Mouse (Mus musculus) lung, postnatal 25 days (tissue): ENCODE measurements around the gene Astn1.
A peak's percentile ranks its signal among the peaks of the same experiment; 100 is the strongest.

Experiments used
- DNase-seq: peaks from one replicate; pipeline ENCODE4 v3.0.0; 2022; ENCODE audit warnings: low spot score

The Astn1 gene

GRCm38 (mm10) chr1:158361964-158362291, at the start of gene Astn1:
Astn1 (plus strand) TSS chr1:158362273.
- no peak for DNase-seq

- DNase-seq, result no peak
These were observed 38.7 kb upstream of the Astn1 start for GRCm38 (mm10) chr1:158323325-158323724.

GRCm38 (mm10) chr1:158328126-158328525, 33.9 kb upstream of the Astn1 start:
- DNase-seq, result no peak

- DNase-seq, result no peak
These were observed 33.2 kb upstream of the Astn1 start for GRCm38 (mm10) chr1:158328839-158329238.

- no peak for DNase-seq
These were observed 18.8 kb upstream of the Astn1 start for GRCm38 (mm10) chr1:158343243-158343714.

DNA sequence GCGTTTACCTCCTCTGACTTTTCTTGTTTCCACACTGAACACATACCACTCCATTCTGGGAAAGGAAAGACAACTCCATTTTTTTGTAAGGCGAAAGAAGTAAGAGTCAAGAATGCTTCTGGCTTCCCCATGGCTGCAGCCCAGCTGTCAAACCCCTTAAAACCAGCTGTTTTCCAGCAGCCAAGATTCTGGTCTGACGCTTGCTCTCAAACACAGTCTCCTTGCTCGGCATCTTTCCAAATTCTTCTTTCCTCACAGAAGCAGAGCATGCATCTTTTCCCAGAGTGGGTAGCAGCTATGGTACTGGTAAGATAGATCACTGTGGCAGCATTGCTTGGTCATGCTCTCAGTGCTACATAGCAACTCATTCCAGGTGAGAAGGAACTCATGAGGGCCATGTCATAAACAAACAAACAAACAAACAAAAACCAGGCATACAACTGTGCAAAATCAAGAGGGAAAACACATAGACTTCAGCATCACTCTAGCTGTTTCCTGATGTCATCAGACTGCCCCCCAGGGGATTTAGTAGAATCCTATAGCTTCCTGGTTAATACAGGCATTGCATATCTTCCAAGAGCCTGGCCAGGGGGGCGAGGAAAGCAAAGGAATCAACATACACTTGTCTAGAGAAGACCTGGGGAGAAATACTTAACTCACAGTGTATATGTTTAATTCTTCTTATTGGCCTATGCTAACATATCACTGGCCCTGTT, 8.3 kb upstream of the Astn1 start:
- no peak for DNase-seq

DNA sequence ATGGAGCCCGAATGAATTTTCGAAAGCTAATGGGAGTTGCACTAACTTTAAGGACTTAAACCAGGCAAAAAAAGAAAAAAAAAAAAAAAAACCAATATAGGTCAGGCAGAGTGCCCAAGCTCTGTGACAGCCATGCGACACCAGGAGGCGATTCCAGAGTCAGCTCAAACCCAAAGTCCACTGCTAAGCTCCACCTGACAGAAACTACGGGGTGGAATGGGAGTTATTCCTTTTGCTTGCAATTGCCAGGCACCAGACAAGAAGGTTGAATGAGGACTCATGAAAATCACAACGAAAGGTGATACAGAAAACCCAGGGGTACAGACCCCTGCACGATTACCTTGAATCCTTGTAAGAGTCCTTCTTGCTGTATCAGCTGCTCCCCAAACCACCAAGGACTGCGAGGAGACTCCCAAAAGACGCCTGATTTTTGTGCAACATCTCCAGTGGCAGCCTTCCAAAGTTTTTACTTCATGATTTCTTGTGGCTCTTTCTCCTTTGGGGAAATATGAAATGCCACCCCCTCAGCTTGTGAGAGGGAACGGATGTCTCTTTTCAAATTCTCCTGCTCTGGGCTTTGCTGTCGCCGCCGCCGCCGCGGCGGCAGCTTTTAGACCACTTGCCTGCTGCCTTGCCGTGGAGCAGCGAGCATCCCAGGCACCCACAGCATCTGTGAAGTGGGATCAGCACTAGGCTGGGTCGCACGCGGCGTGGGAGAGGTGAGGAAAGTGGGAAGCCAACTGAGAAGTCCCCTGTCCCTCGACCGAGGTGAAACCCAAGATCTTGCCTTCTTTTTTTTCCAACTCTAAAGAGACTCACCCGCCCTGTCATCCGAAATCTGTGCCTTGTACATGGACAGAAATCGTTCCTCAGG, 6.7 kb upstream of the Astn1 start:
- no peak for DNase-seq

DNA sequence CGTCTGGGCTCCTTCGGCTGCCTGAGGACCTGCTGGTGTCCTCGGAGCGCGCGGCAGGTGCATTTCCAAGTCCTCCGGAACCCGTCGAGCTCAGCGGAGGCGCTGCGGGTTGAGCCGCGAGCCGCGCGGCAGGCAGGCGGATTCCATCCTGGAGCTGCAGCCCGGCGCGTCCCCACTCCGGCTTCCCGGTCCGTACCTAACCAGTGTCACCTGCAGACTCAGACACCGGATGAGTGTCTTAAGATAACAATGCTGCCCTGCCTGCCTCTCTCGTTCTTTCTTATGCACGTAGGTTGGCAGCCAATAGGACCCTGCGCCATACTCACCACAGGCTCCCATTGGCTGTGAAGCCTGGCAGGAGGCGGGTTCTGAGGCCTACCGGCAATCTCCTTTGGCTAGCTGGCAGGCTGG, 6.0 kb upstream of the Astn1 start, which contains the start of gene Brinp2:
TSS of gene Brinp2 (minus strand) at position 276 of the 411 bp plus-strand sequence.
- DNase-seq, result peak; percentile 37

DNA sequence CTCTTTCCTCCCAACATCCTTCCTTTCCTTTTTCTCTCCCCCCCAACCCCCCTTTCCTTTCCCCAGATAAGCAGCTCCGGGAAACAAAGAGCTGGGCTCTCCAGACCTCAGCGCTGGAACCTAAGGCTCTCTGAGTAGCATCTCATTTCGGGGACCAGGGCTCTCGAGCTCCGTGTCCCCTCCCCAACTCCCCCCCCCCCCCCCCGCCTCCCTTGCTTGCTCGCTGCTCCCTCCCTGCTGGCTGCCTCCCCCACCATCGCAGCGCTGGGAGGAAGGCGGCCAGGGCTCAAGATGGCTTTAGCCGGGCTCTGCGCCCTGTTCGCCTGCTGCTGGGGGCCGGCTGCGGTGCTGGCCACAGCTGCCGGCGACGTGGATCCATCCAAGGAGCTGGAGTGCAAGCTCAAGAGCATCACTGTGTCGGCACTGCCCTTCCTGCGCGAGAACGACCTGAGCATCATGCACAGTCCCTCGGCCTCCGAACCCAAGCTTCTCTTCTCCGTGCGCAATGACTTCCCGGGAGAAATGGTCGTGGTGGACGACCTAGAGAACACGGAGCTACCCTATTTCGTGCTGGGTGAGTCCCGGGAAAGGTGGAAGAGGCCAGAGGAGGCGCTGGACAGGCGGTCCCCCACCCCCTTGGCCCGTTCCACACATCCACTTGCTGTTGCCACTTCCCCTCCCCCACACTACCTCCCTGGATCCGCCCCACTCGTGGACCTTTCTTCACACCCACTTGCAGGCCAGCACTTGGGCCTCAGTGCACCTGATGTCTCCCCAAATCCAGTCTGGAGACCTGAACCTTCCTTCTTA, 424 bp downstream of the Astn1 start:
- no peak for DNase-seq

DNA sequence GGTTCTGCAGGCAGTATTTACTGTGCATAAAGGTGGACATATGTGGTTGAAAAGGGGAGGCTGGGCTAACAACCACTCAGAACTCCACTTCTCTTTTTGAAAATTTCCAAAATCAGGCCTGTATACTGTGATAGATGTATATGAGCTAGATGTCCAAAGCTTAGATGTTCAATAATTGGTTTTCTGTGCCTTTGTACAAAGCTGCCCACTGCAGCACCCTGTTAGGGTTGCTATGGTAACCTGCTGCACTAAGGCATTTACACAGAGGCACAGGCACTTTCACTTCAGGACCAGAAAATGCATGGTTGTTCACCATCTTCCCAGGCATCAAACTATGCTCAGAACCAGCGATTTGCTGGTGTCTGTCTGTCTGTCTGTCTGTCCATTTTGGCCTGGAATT, 2.4 kb downstream of the Astn1 start:
- no peak for DNase-seq

GRCm38 (mm10) chr1:158382277-158382676, 20.2 kb downstream of the Astn1 start:
- DNase-seq, result no peak

GRCm38 (mm10) chr1:158383210-158383609, 21.1 kb downstream of the Astn1 start:
- no peak for DNase-seq

GRCm38 (mm10) chr1:158385311-158385710, 23.2 kb downstream of the Astn1 start:
- DNase-seq, result no peak

DNA sequence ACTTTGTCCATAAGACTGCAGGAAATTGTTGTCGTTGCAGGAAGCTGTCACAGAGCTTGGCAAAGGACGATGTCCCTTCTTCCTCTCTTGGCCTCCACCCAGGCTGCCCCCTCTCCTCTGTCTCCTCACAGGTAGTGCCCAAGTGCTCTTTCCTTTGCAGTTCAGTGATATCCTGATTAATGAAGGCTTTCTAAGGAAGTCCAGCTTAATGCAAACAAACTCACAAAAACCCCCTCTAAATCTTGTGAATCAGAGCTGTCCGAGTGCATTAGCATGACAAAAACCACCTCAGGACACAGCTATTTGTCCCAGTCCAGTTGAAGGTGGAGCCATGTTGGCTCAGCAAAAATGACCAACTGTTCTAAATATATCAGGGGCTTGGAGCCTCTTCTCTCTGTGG, 24.7 kb downstream of the Astn1 start:
- DNase-seq, result no peak

DNA sequence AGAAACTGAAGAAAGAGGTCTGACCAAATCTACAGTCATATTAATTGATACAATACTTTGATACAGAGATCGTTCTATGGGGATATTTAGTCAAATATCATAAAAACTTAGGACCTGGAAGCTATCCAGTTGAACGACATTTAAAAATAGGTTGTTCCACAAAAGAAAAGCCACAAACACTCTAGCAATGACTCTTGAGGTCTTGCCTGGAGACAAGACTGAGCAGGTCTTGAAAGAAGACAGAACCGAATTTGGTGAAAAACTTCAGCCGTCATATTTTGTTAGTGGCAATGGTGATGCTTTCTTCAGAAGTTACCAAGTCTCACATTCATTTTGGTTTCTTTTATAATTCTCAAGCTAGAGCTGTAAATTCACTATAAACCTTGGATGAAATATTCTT, 26.9 kb downstream of the Astn1 start:
- no peak for DNase-seq

DNA sequence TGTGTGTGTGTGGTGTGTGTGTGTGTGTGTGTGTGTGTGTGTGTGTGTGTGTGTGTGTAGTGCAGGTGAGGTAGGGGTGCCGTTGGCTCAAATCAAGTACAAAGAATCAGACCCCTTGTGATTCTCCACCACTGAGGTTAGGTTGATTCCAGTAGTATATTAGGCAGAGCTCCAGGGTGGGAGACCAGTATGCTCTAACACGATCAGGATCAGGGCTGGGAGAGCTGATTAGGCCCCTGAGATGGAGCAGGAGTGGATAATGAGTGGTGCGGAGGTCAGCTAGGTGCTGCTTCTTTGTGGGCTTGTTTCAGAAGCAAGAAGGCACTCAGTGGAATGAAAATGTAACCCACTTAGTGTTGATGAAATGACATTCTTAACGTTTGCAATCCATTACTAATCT, 28.6 kb downstream of the Astn1 start:
- no peak for DNase-seq

GRCm38 (mm10) chr1:158397058-158397457, 35.0 kb downstream of the Astn1 start:
- DNase-seq, result no peak

DNA sequence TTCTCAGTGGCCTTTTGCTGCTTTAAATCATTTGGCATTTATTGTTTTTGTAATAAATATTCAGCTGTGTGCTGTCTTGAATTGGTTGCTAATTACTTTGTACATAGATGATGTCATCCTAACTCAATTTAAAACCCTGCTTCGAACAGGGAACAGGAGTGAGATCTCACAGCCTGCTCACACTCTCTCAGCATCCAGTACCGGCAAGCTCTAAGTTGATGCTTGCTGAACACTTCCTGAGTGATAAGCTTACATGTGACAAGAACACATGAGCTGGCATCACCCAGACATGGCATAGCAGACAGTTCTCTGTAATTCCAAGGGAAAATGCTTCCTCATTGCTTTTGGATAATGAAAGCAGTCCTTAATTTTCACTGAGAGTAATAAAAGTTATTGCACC, 38.8 kb downstream of the Astn1 start:
- no peak for DNase-seq

- DNase-seq, result no peak
These were observed 44.1 kb downstream of the Astn1 start for GRCm38 (mm10) chr1:158405899-158406769.

DNA sequence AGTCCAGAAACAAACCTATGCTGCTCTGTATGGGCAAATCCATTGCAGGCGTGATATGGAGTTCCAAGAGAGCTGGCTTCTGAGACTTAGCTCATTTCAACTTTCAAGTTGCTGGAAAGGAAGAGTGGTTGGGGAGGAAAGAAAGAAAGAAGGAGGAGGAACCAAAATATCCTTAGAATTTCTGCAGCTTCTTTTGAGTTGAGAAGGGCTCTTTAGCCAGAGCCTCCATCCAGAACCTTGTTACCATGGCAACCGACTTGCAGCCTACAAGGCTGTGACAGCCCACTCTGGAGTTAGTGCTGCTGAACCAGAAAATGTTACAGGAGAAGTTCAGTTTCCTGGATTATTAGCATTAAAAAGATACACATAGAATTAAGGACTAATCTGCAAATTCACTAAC, 46.1 kb downstream of the Astn1 start:
- DNase-seq, result no peak

- DNase-seq, result no peak
These were observed 49.1 kb downstream of the Astn1 start for GRCm38 (mm10) chr1:158411146-158411545.
